Mouse (Mus musculus) kidney, postnatal 0 days (tissue): ENCODE data around the gene Cers2. TPM values are rescaled to one million over a fixed set of nuclear protein-coding genes. Genes with fewer than 3 reads are reported as not detected.

ENCODE experiments used
- ATAC-seq: fragments of 200-750 bp; cut with Nextera tagmentation; replicated peaks from 2 replicates; pipeline ENCODE4 v1.8.0; 2017; ENCODE audit warnings: low read depth, moderate number of reproducible peaks, moderate TSS enrichment, moderate library complexity; ENCODE audit not compliant: low FRiP score
- DNase-seq: peaks from one replicate; pipeline ENCODE4 v3.0.0-alpha.2; 2016; ENCODE audit warnings: low spot score
- H3K27ac ChIP-seq: fragments of 300-500 bp; sonication (generic); 2 replicates; pipeline ENCODE4 v1.5.1; 2014; ENCODE audit warnings: mild to moderate bottlenecking
- H3K27me3 ChIP-seq: fragments of 300-500 bp; sonication (generic); 2 replicates; pipeline ENCODE4 v1.6.1; 2014; ENCODE audit warnings: low read length, mixed read lengths; ENCODE audit not compliant: insufficient read depth
- H3K36me3 ChIP-seq: fragments of 300-500 bp; sonication (generic); 2 replicates; pipeline ENCODE4 v1.6.1; 2014; ENCODE audit warnings: low read length, mixed read lengths; ENCODE audit not compliant: insufficient read depth
- H3K4me1 ChIP-seq: fragments of 300-500 bp; sonication (generic); replicated peaks from 2 replicates; pipeline ENCODE4 v1.6.1; 2014; ENCODE audit warnings: antibody characterized with exemption, low read length, mixed read lengths; ENCODE audit not compliant: insufficient read depth
- H3K4me2 ChIP-seq: fragments of 300-500 bp; sonication (generic); 2 replicates; pipeline ENCODE4 v1.6.1; 2014; ENCODE audit warnings: mild to moderate bottlenecking, low read length, moderate library complexity, mixed read lengths
- H3K4me3 ChIP-seq: fragments of 300-500 bp; sonication (generic); replicated peaks from 2 replicates; pipeline ENCODE4 v1.5.1; 2014; ENCODE audit warnings: low read depth, low read length
- H3K9ac ChIP-seq: fragments of 300-500 bp; sonication (generic); 2 replicates; pipeline ENCODE4 v1.6.1; 2014; ENCODE audit warnings: low read depth, low read length
- H3K9me3 ChIP-seq: fragments of 300-500 bp; sonication (generic); replicated peaks from 2 replicates; pipeline ENCODE4 v1.6.1; 2016; ENCODE audit warnings: low read length, inconsistent platforms, mixed read lengths
- CTCF ChIP-seq: IDR thresholded peaks from 2 replicates; pipeline ENCODE4 v1.5.1; 2016; ENCODE audit warnings: antibody characterized with exemption, low read depth, mild to moderate bottlenecking, moderate library complexity
- WGBS: fragments of 180-500 bp; shearing (Covaris S2); extraction: QIAGEN DNeasy Blood & Tissue Kit; methylation state at CpG from one replicate; pipeline ENCODE4 v1.1.7; 2014; 5-methylcytosine and 5-hydroxymethylcytosine counted together
- polyA plus RNA-seq: library from polyadenylated mRNA; unstranded; fragments of >200 nt; fragmentation: Nextera tagmentation; extraction: Ambion mirVana; gene quantifications from 2 replicates; pipeline ENCODE4 v1.2.1, GENCODE M21; 2015

The Cers2 gene
- polyA plus RNA-seq, 1 experiment from 2014 or later, result 172 TPM

GRCm38 (mm10) chr3:95301204-95301796 lies 13.3 kb upstream of the Cers2 start:
- TF ChIP-seq CTCF, result no peak
- ATAC-seq, result no peak

DNA sequence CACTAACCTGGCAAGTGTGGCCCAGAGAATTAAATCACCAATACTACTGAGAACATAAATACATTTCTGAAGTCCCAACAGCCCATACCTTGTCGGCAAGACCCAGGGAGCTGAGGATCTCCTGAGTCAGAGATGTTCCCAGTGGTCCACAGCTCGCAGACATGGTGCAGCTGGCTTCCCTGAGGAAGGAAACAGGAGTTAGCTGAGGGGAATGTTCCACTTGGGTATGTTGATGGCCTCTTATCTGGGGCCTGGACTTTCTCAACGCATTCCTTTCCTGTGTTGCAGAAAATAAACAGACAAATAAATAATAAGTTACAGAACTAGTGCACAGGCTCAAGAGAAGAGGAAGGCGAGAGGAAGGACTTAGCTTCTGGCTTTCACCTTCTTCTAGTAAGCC lies 8.3 kb upstream of the Cers2 start:
- DNase-seq, result no peak
- no peak for TF ChIP-seq CTCF
- Histone ChIP-seq H3K4me1 (no peaks in the 10 kb centered on the region), H3K27ac (peak overlapping the region; percentile 68; the same call in 1 of the 2 replicates), H3K36me3 (no peaks in the 10 kb centered on the region), H3K27me3 (no peaks in the 10 kb centered on the region), H3K4me3 (no peak overlapping the region), H3K9ac (no peak overlapping the region), H3K9me3 (no peaks in the 10 kb centered on the region), H3K4me2 (peak overlapping the region; percentile 17; the same call in 1 of the 2 replicates)
- no peak for ATAC-seq
- 72% methylated on average over 4 of the region's 4 CpGs for WGBS

More at GRCm38 (mm10) chr3:95301204-95301796, 13.3 kb upstream of the Cers2 start:
- no peak overlapping the region for H3K4me3 ChIP-seq
- WGBS, result 86% methylated on average over 3 of the region's 3 CpGs
- H3K36me3 ChIP-seq, result 0 out of 2 replicates have a peak, but pooled peaks cover 4% of the 10 kb centered on the region
- no peak overlapping the region for H3K9ac ChIP-seq
- 0 out of 2 replicates have a peak, but pooled peaks cover 1% of the 10 kb centered on the region for H3K4me1 ChIP-seq
- H3K4me2 ChIP-seq, result no peak overlapping the region
- no peak for DNase-seq
- H3K27ac ChIP-seq, result no peak overlapping the region
- no peaks in the 10 kb centered on the region for H3K27me3 ChIP-seq
- no peaks in the 10 kb centered on the region for H3K9me3 ChIP-seq

DNA sequence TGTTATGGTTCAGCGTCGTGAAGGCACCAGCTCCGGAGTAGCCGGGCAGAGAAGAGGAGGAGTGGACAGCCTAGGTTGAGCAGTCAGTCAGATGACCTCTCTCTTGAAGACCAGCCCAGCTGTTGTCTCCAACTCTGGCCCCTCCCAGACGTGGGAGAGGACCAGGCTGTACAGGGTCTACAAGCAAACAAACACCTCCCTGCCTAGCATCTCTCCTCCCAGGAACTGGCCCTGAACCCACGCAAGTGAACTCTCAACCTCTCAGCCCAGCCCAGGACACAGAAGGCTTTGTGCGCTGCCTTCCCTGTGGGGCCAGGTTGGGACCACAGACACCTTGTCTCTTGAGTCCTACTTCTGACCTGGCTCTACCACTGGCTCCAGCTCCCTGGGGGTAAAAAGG lies 7.5 kb upstream of the Cers2 start, which contains the start of gene Anxa9:
Anxa9 (minus strand) TSS at position 77 of the 400 bp plus-strand sequence.
- ATAC-seq (peak; percentile 79), DNase-seq (peak; percentile 17)
- Histone ChIP-seq H3K27me3 (no peaks in the 10 kb centered on the region), H3K4me3 (no peak within 1 kb of the TSS), H3K9me3 (no peaks in the 10 kb centered on the region), H3K9ac (no peak within 1 kb of the TSS), H3K4me2 (peak within 1 kb of the TSS; percentile 17; the same call in 1 of the 2 replicates), H3K36me3 (no peaks in the 10 kb centered on the region), H3K4me1 (no peaks in the 10 kb centered on the region), H3K27ac (peak within 1 kb of the TSS; percentile 77)
- TF ChIP-seq CTCF, result no peak
- 30% methylated on average over 7 of the region's 7 CpGs for WGBS

DNA sequence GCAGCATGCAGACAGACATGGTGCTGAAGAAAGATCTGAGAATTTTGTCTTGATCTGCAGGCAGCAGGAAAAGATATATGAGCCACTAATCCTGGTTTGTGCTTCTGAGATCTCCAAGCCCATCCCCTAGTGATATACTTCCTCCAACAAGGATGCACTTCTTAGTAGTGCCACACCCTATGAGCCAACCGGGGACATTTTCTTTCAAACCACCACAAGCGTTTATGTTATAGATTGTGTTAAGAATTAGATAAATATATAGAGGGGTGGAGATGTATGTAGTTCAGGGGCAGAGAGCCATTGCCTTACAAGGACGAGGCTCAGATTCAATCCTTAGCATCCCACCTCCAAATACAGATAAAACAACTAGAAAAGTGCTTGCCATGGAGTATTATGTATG lies 4.1 kb upstream of the Cers2 start:
- Histone ChIP-seq H3K27me3 (no peaks in the 10 kb centered on the region), H3K9me3 (no peaks in the 10 kb centered on the region), H3K36me3 (no peaks in the 10 kb centered on the region), H3K9ac (no peak overlapping the region), H3K27ac (no peak overlapping the region), H3K4me2 (no peak overlapping the region), H3K4me3 (no peak overlapping the region), H3K4me1 (no peaks in the 10 kb centered on the region)
- WGBS, result 71% methylated on average over 3 of the region's 3 CpGs
- DNase-seq (no peak), ATAC-seq (no peak)
- TF ChIP-seq CTCF, result no peak

DNA sequence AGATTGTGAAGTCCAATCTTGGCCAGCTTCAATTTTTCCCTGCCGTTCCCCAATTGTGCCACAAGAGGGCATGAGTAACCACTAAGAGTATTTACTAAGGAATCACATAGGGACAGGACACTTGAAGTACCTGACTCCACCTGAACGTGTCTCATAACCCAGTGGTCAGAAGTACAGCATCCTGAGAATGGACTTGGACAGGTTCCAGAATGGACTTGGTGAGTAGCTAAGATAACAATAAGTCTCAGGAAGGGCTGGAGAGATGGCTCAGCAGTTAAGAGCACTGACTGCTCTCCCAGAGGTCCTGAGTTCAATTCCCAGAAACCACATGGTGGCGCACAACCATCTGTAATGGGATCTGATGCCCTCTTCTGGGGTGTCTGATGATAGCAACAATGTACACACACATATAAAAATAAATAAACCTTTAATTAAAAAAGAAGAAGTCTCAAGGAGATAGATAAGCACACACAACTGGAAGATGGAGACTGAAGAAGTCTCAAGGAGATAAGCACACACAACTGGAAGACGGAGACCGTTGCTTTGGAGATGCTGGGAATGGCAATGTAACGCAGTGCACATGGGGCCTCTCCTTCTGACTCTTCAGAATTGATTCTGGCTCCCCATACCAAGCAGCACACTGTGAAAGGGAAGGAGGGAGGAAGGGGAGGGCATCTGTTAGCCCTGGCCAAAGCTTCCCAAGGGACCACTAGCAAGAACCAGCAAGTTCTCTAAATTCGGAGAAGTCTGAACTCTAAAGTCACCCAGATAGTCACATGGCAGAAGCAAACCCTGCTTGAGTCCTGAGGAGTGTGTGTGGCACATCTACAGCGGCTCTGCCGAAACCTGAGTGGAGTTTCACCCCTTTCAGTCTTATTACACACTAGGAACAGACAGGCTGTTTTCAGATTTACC lies 3.4 kb upstream of the Cers2 start:
- Histone ChIP-seq H3K4me1 (peaks cover 3% of the 10 kb centered on the region; the same call in 1 of the 2 replicates), H3K36me3 (no peaks in the 10 kb centered on the region), H3K9ac (no peak overlapping the region), H3K27ac (no peak overlapping the region), H3K4me3 (no peak overlapping the region), H3K9me3 (no peaks in the 10 kb centered on the region), H3K27me3 (no peaks in the 10 kb centered on the region), H3K4me2 (no peak overlapping the region)
- 69% methylated on average over 9 of the region's 9 CpGs for WGBS
- ATAC-seq (peak; percentile 33), DNase-seq (peak; percentile 90)
- TF ChIP-seq CTCF, result peak; percentile 85

GRCm38 (mm10) chr3:95312623-95313022 lies 2.0 kb upstream of the Cers2 start:
- DNase-seq (no peak), ATAC-seq (no peak)
- H3K4me3 ChIP-seq, result no peak overlapping the region
- H3K4me1 ChIP-seq, result peaks cover 10% of the 10 kb centered on the region; the same call in 1 of the 2 replicates
- 70% methylated on average over 6 of the region's 6 CpGs for WGBS
- no peaks in the 10 kb centered on the region for H3K27me3 ChIP-seq
- H3K9ac ChIP-seq, result no peak overlapping the region
- no peaks in the 10 kb centered on the region for H3K9me3 ChIP-seq
- no peak for TF ChIP-seq CTCF
- H3K4me2 ChIP-seq, result no peak overlapping the region
- H3K27ac ChIP-seq, result no peak overlapping the region
- no peaks in the 10 kb centered on the region for H3K36me3 ChIP-seq
